12 mouse cellular contexts compared by ENCODE assay signal in genomic region chr5:132394800-132395575, GRCm38 (mm10).
DNase-seq lines count a peak whose midpoint lies in the region; ATAC-seq and TF ChIP-seq lines count a peak whose summit lies in the region.
"Had no signal": no experiment of that assay in that cellular context is flagged by ENCODE, and none has a peak within 500 bp of the region (broad histone marks: within the 10 kb centered on the region; RNA-seq: fewer than 3 reads in every experiment).

No protein-coding gene starts in this region.

- peaks cover 30% of the 10 kb centered on the region for H3K4me1 ChIP-seq in heart, embryonic 15.5 days (replicated peaks)

- peak overlapping the region; percentile 41 for H3K4me2 ChIP-seq in heart, embryonic 15.5 days

- H3K27me3 ChIP-seq in heart, embryonic 15.5 days = no peaks in the 10 kb centered on the region

- no peaks in the 10 kb centered on the region for H3K36me3 ChIP-seq in heart, embryonic 15.5 days

- 0 out of 2 replicates have a peak overlapping the region, but pooled peaks have one; percentile 10 for H3K4me3 ChIP-seq in heart, embryonic 15.5 days

- WGBS in heart, embryonic 15.5 days = 28% methylated on average over 6 of the region's 6 CpGs

- ATAC-seq in heart, embryonic 15.5 days (replicated peaks; ENCODE audit: insufficient number of reproducible peaks, insufficient read depth, low FRiP score, low read depth) = peak; percentile 76
- ATAC-seq: forebrain, postnatal 0 days had no signal

- no peak for TF ChIP-seq CTCF in brain, embryonic 14.5 days (IDR thresholded peaks at IDR 0.05; ENCODE audit: borderline replicate concordance, extremely low read depth, insufficient read depth, insufficient read length)

- intact Hi-C loops in left cerebral cortex, postnatal 36 days (cut with DNase I) = no loop called here

- H3K9ac ChIP-seq in heart, embryonic 15.5 days = no peak overlapping the region
- H3K9ac ChIP-seq: forebrain, postnatal 0 days had no signal

- H3K27ac ChIP-seq in heart, embryonic 15.5 days = peak overlapping the region; percentile 53

- DNase-seq in heart, adult 18-20 months = peak; percentile 29 to 37
- DNase-seq in heart, adult 11 months = no peak
- peak; percentile 60 for DNase-seq in brain, embryonic 14.5 days (ENCODE audit: low read depth)
- DNase-seq in lung, postnatal 10 days = peak; percentile 52
- no peak for DNase-seq in right cerebral cortex, adult 18-20 months
- no peak for DNase-seq in left cerebral cortex, postnatal 36 days (ENCODE audit: low spot score in 2 of 2)
- DNase-seq in layer of hippocampus, adult 18-20 months (ENCODE audit: low spot score in 2 of 2) = no peak
- DNase-seq: cerebellum, adult 8-10 months; forebrain, postnatal 0 days; kidney, postnatal 36 days; thymus, adult 18-20 months had no signal

- TF ChIP-seq POLR2A in brain, embryonic 14.5 days (IDR thresholded peaks at IDR 0.05; ENCODE audit: borderline replicate concordance, extremely low read depth, insufficient read depth, insufficient read length, poor library complexity, severe bottlenecking) = no peak

- H3K9me3 ChIP-seq in heart, embryonic 15.5 days (replicated peaks) = no peaks in the 10 kb centered on the region

Comparison
In these comparisons a context has a peak if more than half of its experiments do, and no peak if none do; other contexts are left out.
1. DNase-seq: peak in heart, adult 18-20 months (2 of 2), brain, embryonic 14.5 days (single experiment) and lung, postnatal 10 days (single experiment); none in heart, adult 11 months (single experiment), right cerebral cortex, adult 18-20 months (single experiment), left cerebral cortex, postnatal 36 days (0 of 2) and layer of hippocampus, adult 18-20 months (0 of 2).